Mouse (Mus musculus) cerebellum, adult 2 months (tissue): ENCODE data around the gene U2af2.

ENCODE experiments used
- CTCF ChIP-seq: fragments of 200-500 bp; IDR thresholded peaks from 2 replicates; pipeline ENCODE4 v1.5.1; 2011; ENCODE audit warnings: low read depth, mild to moderate bottlenecking, control low read depth, low read length, moderate library complexity, borderline replicate concordance; ENCODE audit not compliant: insufficient read depth
- POLR2A ChIP-seq: fragments of 200-500 bp; IDR thresholded peaks from 2 replicates; pipeline ENCODE4 v1.6.1; 2011; ENCODE audit warnings: low read length, control low read depth, borderline replicate concordance; ENCODE audit not compliant: insufficient read depth

DNA sequence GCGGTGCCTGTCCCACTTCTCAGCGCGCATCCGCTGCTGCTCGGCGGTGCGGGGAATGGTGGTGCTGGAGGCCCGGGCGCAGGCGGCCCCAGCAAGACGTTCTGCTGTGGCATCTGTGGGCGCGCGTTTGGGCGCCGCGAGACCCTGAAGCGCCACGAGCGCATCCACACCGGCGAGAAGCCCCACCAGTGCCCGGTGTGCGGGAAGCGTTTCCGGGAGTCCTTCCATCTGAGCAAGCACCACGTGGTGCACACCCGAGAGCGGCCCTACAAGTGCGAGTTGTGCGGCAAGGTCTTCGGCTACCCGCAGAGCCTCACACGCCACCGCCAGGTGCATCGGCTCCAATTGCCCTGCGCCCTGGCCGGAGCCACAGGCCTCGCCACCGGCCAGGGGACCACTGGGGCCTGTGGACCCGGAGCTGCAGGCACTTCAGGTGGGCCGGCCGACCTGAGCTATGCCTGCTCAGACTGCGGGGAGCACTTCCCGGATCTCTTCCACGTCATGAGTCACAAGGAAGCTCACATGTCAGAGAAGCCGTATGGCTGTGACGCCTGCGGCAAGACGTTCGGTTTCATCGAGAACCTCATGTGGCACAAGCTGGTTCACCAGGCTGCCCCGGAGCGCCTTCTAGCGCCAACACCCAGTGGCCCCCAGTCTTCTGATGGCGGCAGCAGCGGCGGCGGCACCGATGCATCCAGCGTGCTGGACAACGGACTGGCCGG is 31.2 kb upstream of the U2af2 start:
- TF ChIP-seq POLR2A, result no peak
- TF ChIP-seq CTCF, result no peak
